Comparison of ENCODE assay signal across 14 mouse cellular contexts in genomic region chr1:78730114-78730720, GRCm38 (mm10).
"Had no signal": no experiment of that assay in that cellular context is flagged by ENCODE, and none has a peak within 500 bp of the region (broad histone marks: within the 10 kb centered on the region; RNA-seq: fewer than 3 reads in every experiment).

No protein-coding gene starts in this region.

- H3K27ac ChIP-seq: intestine, embryonic 15.5 days; limb, embryonic 15.5 days; liver, embryonic 12.5 days; midbrain, embryonic 15.5 days; neural tube, embryonic 12.5 days; stomach, embryonic 15.5 days had no signal

- H3K36me3 ChIP-seq: intestine, embryonic 15.5 days; limb, embryonic 15.5 days; liver, embryonic 12.5 days; midbrain, embryonic 15.5 days; neural tube, embryonic 12.5 days; stomach, embryonic 15.5 days had no signal

- H3K27me3 ChIP-seq: intestine, embryonic 15.5 days; limb, embryonic 15.5 days; liver, embryonic 12.5 days; midbrain, embryonic 15.5 days; neural tube, embryonic 12.5 days; stomach, embryonic 15.5 days had no signal

- H3K4me1 ChIP-seq: liver, embryonic 12.5 days; stomach, embryonic 15.5 days had no signal

- ATAC-seq: intestine, embryonic 15.5 days; liver, embryonic 12.5 days; midbrain, embryonic 15.5 days had no signal

- DNase-seq: kidney, adult 18-20 months; kidney, postnatal 10 days; kidney, postnatal 4 days; lung, embryonic 14.5 days; lung, postnatal 10 days; lung, postnatal 4 days; right cerebral cortex, postnatal 14 days; thymus, postnatal 36 days had no signal

- H3K4me3 ChIP-seq: intestine, embryonic 15.5 days; limb, embryonic 15.5 days; liver, embryonic 12.5 days; midbrain, embryonic 15.5 days; neural tube, embryonic 12.5 days; stomach, embryonic 15.5 days had no signal
